Mouse (Mus musculus) brain, embryonic 14.5 days (tissue): ENCODE measurements around the gene Galnt13.

Source experiments
- CTCF ChIP-seq: fragments of 200-500 bp; IDR thresholded peaks from 2 replicates; pipeline ENCODE4 v1.5.1; 2012; ENCODE audit warnings: inconsistent platforms, mild to moderate bottlenecking, moderate library complexity, borderline replicate concordance; ENCODE audit not compliant: insufficient read depth, insufficient read length; ENCODE audit errors: extremely low read depth
- POLR2A ChIP-seq: fragments of 200-500 bp; IDR thresholded peaks from 2 replicates; pipeline ENCODE4 v1.6.1; 2012; ENCODE audit warnings: mild to moderate bottlenecking, inconsistent platforms, borderline replicate concordance; ENCODE audit not compliant: poor library complexity, insufficient read depth, insufficient read length, severe bottlenecking; ENCODE audit errors: extremely low read depth

DNA sequence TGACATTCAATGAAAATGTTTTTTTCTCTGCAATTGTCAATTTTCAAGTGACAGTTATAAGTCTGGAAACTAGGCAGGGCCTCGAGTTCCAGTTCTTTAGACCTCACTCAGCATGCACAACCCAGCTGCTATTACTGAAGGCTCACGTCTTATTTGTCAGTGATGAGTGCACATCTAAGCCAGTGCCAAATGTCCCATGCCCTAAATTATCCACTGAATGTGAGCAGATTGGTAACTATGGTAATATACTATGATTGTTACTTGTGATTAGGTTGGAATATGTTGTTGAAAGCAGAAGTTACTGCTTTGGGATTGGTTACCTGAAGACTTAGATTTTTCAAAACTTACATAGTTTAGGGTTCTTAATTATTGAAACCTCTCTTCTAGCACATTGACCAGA is 131.1 kb downstream of the Galnt13 start:
- no peak for TF ChIP-seq POLR2A
- no peak for TF ChIP-seq CTCF
